Mouse (Mus musculus) regulatory T cell (primary cell): ENCODE results near the gene Rnf34.

Experiments
- in situ Hi-C: fragments of 300-600 bp; cut with MboI, MseI; formaldehyde crosslinking; loops from one replicate; pipeline ENCODE4 v1.15.1; 2025; ENCODE audit warnings: high pct_unique_total_duplicates

Gene Rnf34

GRCm38 (mm10) chr5:122872626-122873025 is 22.8 kb downstream of the Rnf34 start:
- in situ Hi-C loops, result no loop called here

GRCm38 (mm10) chr5:122873573-122873972 is 23.7 kb downstream of the Rnf34 start:
- in situ Hi-C loops, result no loop called here

GRCm38 (mm10) chr5:122874359-122874758 is 24.5 kb downstream of the Rnf34 start:
- in situ Hi-C loops, result no loop called here

- in situ Hi-C loops, result no loop called here
Measured at GRCm38 (mm10) chr5:122876671-122877070, 26.8 kb downstream of the Rnf34 start.

- in situ Hi-C loops, result no loop called here
Measured at GRCm38 (mm10) chr5:122880241-122880980, 30.6 kb downstream of the Rnf34 start.

GRCm38 (mm10) chr5:122881313-122881712 is 31.5 kb downstream of the Rnf34 start:
- in situ Hi-C loops, result no loop called here

- in situ Hi-C loops, result no loop called here
Measured at GRCm38 (mm10) chr5:122882256-122883050, 32.6 kb downstream of the Rnf34 start.

- in situ Hi-C loops, result no loop called here
Measured at GRCm38 (mm10) chr5:122883237-122883636, 33.4 kb downstream of the Rnf34 start.

- in situ Hi-C loops, result no loop called here
Measured at GRCm38 (mm10) chr5:122883652-122884235, 33.9 kb downstream of the Rnf34 start.

GRCm38 (mm10) chr5:122884594-122885348 is 34.9 kb downstream of the Rnf34 start:
- in situ Hi-C loops, result no loop called here

- in situ Hi-C loops, result no loop called here
Measured at GRCm38 (mm10) chr5:122887033-122887432, 37.2 kb downstream of the Rnf34 start.

- in situ Hi-C loops, result no loop called here
Measured at GRCm38 (mm10) chr5:122887926-122888611, 38.2 kb downstream of the Rnf34 start.

GRCm38 (mm10) chr5:122888612-122889214 is 38.9 kb downstream of the Rnf34 start:
- in situ Hi-C loops, result no loop called here

GRCm38 (mm10) chr5:122890396-122890795 is 40.5 kb downstream of the Rnf34 start:
- in situ Hi-C loops, result no loop called here

GRCm38 (mm10) chr5:122893270-122893669 is 43.4 kb downstream of the Rnf34 start:
- in situ Hi-C loops, result no loop called here

- in situ Hi-C loops, result no loop called here
Measured at GRCm38 (mm10) chr5:122894007-122894637, 44.3 kb downstream of the Rnf34 start.

GRCm38 (mm10) chr5:122894821-122895220 is 45.0 kb downstream of the Rnf34 start:
- in situ Hi-C loops, result no loop called here

GRCm38 (mm10) chr5:122898153-122898552 is 48.3 kb downstream of the Rnf34 start:
- in situ Hi-C loops, result no loop called here

- in situ Hi-C loops, result no loop called here
Measured at GRCm38 (mm10) chr5:122898963-122899776, 49.3 kb downstream of the Rnf34 start.
